Mouse (Mus musculus) retina, adult 2 months (tissue): Measurements from ENCODE around the gene Fignl2.
A peak's percentile ranks its signal among the peaks of the same experiment; 100 is the strongest.

Experiments used
- DNase-seq: peaks from one replicate; pipeline ENCODE4 v3.0.0-alpha.2; 2012; ENCODE audit warnings: low read depth, low spot score

The Fignl2 gene

GRCm38 (mm10) chr15:101092829-101093648 lies 14.7 kb upstream of the Fignl2 start:
- no peak for DNase-seq

- DNase-seq: no peak
Observed at GRCm38 (mm10) chr15:101092121-101092828, 13.9 kb upstream of the Fignl2 start.

- no peak for DNase-seq
Observed at GRCm38 (mm10) chr15:101091551-101091950, 13.2 kb upstream of the Fignl2 start.

- DNase-seq: no peak
Observed at GRCm38 (mm10) chr15:101088291-101088690, 9.9 kb upstream of the Fignl2 start.

- no peak for DNase-seq
Observed at GRCm38 (mm10) chr15:101086956-101087355, 8.6 kb upstream of the Fignl2 start.

GRCm38 (mm10) chr15:101086451-101086850 lies 8.1 kb upstream of the Fignl2 start:
- no peak for DNase-seq

- no peak for DNase-seq
Observed at GRCm38 (mm10) chr15:101084499-101084898, 6.1 kb upstream of the Fignl2 start.

- no peak for DNase-seq
Observed at GRCm38 (mm10) chr15:101082236-101082635, 3.9 kb upstream of the Fignl2 start.

GRCm38 (mm10) chr15:101081035-101081548 lies 2.7 kb upstream of the Fignl2 start:
- no peak for DNase-seq

GRCm38 (mm10) chr15:101080031-101080520 lies 1.7 kb upstream of the Fignl2 start:
- DNase-seq: no peak

GRCm38 (mm10) chr15:101078731-101079156 lies 377 bp upstream of the Fignl2 start:
- DNase-seq: peak; percentile 42

GRCm38 (mm10) chr15:101077001-101077812 lies 1.2 kb downstream of the Fignl2 start:
- no peak for DNase-seq

GRCm38 (mm10) chr15:101076071-101077000 lies 2.0 kb downstream of the Fignl2 start:
- no peak for DNase-seq

GRCm38 (mm10) chr15:101075656-101076055 lies 2.7 kb downstream of the Fignl2 start:
- no peak for DNase-seq

- DNase-seq: no peak
Observed at GRCm38 (mm10) chr15:101075150-101075549, 3.2 kb downstream of the Fignl2 start.

- no peak for DNase-seq
Observed at GRCm38 (mm10) chr15:101074067-101074466, 4.3 kb downstream of the Fignl2 start.

- no peak for DNase-seq
Observed at GRCm38 (mm10) chr15:101072736-101073135, 5.6 kb downstream of the Fignl2 start.

GRCm38 (mm10) chr15:101070762-101071161 lies 7.6 kb downstream of the Fignl2 start:
- no peak for DNase-seq

GRCm38 (mm10) chr15:101069641-101070190 lies 8.7 kb downstream of the Fignl2 start:
- DNase-seq: no peak

- DNase-seq: no peak
Observed at GRCm38 (mm10) chr15:101068671-101069070, 9.7 kb downstream of the Fignl2 start.
